Mouse (Mus musculus) frontal cortex, postnatal 36 days (tissue): ENCODE measurements at regions not wholly inside any gene's neighbourhood (a gene's known extent, or its start where the extent isn't known, plus 50 kb on each side); places are given as distances from the start of the nearest gene placed in this dataset.
"Not testable (repeated sequence)": the region's sequence is repeated elsewhere in the genome, so short reads cannot be mapped to it uniquely, and the experiment has no call there.

Experiments
- DNase-seq, 2 experiments: peaks; one replicate each; pipeline ENCODE4 v3.0.0; 2022; ENCODE audit warnings: low spot score in 2 of 2

- no peak for DNase-seq
These were observed 105.7 kb upstream of the Nt5e start for GRCm38 (mm10) chr9:88221276-88221675.

- peak; percentile 65 to 74 for DNase-seq
These were observed 105.1 kb upstream of the Nt5e start for GRCm38 (mm10) chr9:88221850-88222353.

- no peak for DNase-seq
These were observed 89.9 kb upstream of the Nt5e start for GRCm38 (mm10) chr9:88237126-88237525.

GRCm38 (mm10) chr9:88238346-88238745 lies 88.7 kb upstream of the Nt5e start:
- DNase-seq: no peak

GRCm38 (mm10) chr9:88240740-88241139 lies 86.3 kb upstream of the Nt5e start:
- DNase-seq: no peak

GRCm38 (mm10) chr9:88241203-88241995 lies 85.6 kb upstream of the Nt5e start:
- DNase-seq: peak; percentile 61 to 69

GRCm38 (mm10) chr9:88242530-88242929 lies 84.5 kb upstream of the Nt5e start:
- DNase-seq: no peak

GRCm38 (mm10) chr9:88244492-88244891 lies 82.5 kb upstream of the Nt5e start:
- no peak for DNase-seq

GRCm38 (mm10) chr9:88255948-88256347 lies 71.0 kb upstream of the Nt5e start:
- no peak for DNase-seq

- no peak for DNase-seq
These were observed 67.4 kb upstream of the Nt5e start for GRCm38 (mm10) chr9:88259627-88260026.

- no peak for DNase-seq
These were observed 66.8 kb upstream of the Nt5e start for GRCm38 (mm10) chr9:88260072-88260635.

- no peak for DNase-seq
These were observed 64.5 kb upstream of the Nt5e start for GRCm38 (mm10) chr9:88262461-88262860.

GRCm38 (mm10) chr9:88266346-88266745 lies 60.7 kb upstream of the Nt5e start:
- DNase-seq: not testable (repeated sequence)

GRCm38 (mm10) chr9:88268811-88269210 lies 58.2 kb upstream of the Nt5e start:
- no peak for DNase-seq

GRCm38 (mm10) chr9:88269216-88269615 lies 57.8 kb upstream of the Nt5e start:
- no peak for DNase-seq

GRCm38 (mm10) chr9:88270836-88271235 lies 56.2 kb upstream of the Nt5e start:
- no peak for DNase-seq

GRCm38 (mm10) chr9:88273304-88273703 lies 53.7 kb upstream of the Nt5e start:
- DNase-seq: no peak

- DNase-seq: no peak
These were observed 53.0 kb upstream of the Nt5e start for GRCm38 (mm10) chr9:88274040-88274439.

GRCm38 (mm10) chr9:88274681-88275336 lies 52.2 kb upstream of the Nt5e start:
- no peak for DNase-seq

- DNase-seq: no peak
These were observed 50.9 kb upstream of the Nt5e start for GRCm38 (mm10) chr9:88276023-88276568.

- peak in 1 of 2 experiments; percentile 14 for DNase-seq
These were observed 50.0 kb upstream of the Nt5e start for GRCm38 (mm10) chr9:88277031-88277430.
